17 mouse cellular contexts compared by ENCODE assay signal in genomic region chr4:137553466-137553865, GRCm38 (mm10). TPM values are rescaled to one million over a fixed set of nuclear protein-coding genes. Genes with fewer than 3 reads are reported as not detected.
"Had no signal": no experiment of that assay in that cellular context is flagged by ENCODE, and none has a peak within 500 bp of the region (broad histone marks: within the 10 kb centered on the region; RNA-seq: fewer than 3 reads in every experiment).

No protein-coding gene starts in this region.

- H3K9me3 ChIP-seq: limb, embryonic 13.5 days; midbrain, embryonic 13.5 days; neural tube, embryonic 15.5 days; stomach, embryonic 15.5 days had no signal

- H3K27me3 ChIP-seq: limb, embryonic 13.5 days; midbrain, embryonic 13.5 days; neural tube, embryonic 15.5 days; stomach, embryonic 15.5 days had no signal

- DNase-seq: kidney, postnatal 10 days; kidney, postnatal 4 days; lung, adult 2 months; lung, postnatal 36 days; right cerebral cortex, adult 18-20 months; spleen, adult 18-20 months; thymus, postnatal 36 days had no signal

- H3K4me3 ChIP-seq: layer of hippocampus, adult 2 months; limb, embryonic 13.5 days; midbrain, embryonic 13.5 days; myocyte; neural tube, embryonic 15.5 days; stomach, embryonic 15.5 days had no signal

- H3K4me1 ChIP-seq: limb, embryonic 13.5 days; midbrain, embryonic 13.5 days; neural tube, embryonic 15.5 days; stomach, embryonic 15.5 days had no signal

RNA-seq across cellular contexts. Expression of gene Ldlrad2, which starts 20.9 kb away (rescaled TPM):
- total RNA-seq: layer of hippocampus, adult 2 months; layer of hippocampus, postnatal 10 days; left cerebral cortex, postnatal 36 days; liver, adult 2 months; megakaryocyte progenitor cell, adult 5-6 weeks had no signal
